Mouse (Mus musculus) spleen, adult 2 months (tissue): ENCODE results near the gene Pou1f1.

Source experiments
- CTCF ChIP-seq: fragments of 200-500 bp; IDR thresholded peaks from 2 replicates; pipeline ENCODE4 v1.5.1; 2011; ENCODE audit warnings: mild to moderate bottlenecking, inconsistent platforms; ENCODE audit not compliant: insufficient read depth, insufficient read length, insufficient replicate concordance; ENCODE audit errors: extremely low read depth
- POLR2A ChIP-seq: fragments of 200-500 bp; IDR thresholded peaks from 2 replicates; pipeline ENCODE4 v1.6.1; 2011; ENCODE audit warnings: low read depth, low read length, inconsistent platforms

- TF ChIP-seq POLR2A (no peak), CTCF (no peak)
Observed at GRCm38 (mm10) chr16:65529589-65529988, 9.3 kb downstream of the Pou1f1 start.
